Mouse (Mus musculus) right cerebral cortex, postnatal 25 days (tissue): ENCODE data around the gene Vps16.

Source experiments
- DNase-seq: peaks from one replicate; pipeline ENCODE4 v3.0.0; 2022

Vps16 gene

GRCm38 (mm10) chr2:130466438-130466837 lies 42.3 kb downstream of the Vps16 start:
- DNase-seq = no peak

GRCm38 (mm10) chr2:130469366-130469765 lies 45.2 kb downstream of the Vps16 start:
- no peak for DNase-seq

DNA sequence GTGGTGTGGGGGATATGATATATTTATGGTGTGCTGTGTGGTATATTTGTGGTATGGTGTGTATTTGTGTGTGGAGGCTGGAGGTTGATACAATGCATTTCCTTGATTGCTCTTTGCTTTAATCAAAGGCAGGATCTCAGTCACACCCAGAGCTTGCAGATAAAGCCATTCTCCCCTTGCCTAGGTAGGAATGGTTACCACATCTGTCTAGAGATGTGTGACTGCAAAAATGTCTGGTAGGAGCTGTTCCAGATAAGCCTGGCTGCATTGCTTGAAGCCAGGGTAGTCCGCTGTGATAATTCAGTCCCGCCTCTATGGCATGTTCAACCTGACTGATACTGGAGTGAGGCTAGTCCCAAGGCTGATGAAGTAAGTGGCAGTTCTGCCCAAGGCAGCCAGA lies 45.8 kb downstream of the Vps16 start:
- DNase-seq = no peak

DNA sequence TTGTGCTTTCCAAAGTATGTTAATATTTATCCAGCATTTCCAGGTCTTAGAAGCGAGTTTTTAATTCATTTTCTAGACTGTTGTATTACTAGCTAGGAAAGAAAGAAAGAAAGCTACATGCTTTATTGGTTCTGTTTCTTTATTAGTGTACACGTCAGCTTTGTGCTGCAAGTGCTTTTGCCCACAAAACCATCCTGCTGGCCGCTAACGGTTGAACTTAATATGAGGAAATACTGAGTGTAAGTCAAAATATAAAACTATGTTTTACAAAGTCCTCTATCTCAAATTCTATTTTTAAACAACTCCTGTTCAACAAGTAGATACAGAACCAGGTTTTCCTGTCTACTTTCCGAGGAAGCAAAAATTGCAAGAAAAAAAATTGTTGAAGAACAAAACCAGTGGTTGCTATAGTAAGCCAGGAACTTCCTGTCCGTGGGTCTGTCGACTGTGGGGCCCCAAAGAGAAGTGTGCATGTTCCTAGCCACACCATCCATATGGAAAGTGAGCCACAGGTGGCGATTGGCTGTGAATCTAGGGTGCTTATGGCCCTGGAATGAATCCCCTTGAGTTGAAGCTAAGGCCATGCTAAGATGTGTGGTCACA lies 48.9 kb downstream of the Vps16 start:
- DNase-seq = no peak

DNA sequence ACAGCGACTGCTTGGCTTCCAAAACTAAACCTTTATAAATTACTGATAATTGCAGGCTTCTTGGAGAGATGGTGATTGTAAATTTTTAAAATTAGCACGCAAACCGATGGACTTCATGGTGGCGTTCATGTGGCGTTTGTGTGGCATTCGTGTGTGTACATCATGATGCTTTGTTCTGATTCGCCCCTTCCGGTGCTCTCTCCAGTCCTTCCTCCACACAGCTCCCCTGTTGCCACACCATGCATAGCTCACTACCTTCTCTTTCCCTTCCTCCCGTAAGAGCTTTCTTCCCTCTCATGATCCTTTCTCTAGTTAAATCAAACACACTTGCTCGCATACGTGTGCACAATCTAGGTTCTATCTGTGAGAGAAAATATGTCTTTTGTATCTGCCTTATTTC lies 51.6 kb downstream of the Vps16 start:
- no peak for DNase-seq

DNA sequence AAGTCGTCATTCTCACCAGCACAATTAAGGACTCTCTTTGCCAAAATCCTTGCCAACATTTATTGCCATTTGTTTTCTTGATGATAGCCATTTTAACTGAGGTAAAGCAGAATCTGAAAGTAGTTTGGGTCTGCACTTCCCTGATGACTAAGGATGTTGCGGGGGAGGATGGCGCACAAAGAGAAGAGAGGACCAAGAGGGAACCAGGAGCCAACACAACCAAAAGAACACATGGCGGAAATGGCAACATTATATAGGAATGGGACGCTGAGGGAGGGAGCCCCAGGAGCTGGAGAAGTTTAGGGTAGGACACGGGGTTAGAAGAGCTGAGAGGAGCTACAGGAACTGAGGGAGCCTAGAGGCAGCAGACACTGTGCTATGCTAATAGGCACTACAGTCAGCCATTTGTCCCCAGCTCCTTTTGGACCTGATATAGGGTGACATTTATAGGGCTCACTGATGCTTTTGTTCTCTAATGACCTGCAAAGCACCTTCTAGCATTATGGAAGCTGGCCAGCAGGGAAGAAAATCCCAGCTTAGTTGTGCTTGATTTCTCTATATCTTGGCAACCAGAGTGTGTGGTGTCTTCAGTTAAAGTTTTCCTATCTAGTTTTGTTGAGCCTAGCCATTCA lies 52.6 kb downstream of the Vps16 start:
- DNase-seq = no peak

- DNase-seq = no peak
These were observed 58.0 kb downstream of the Vps16 start for GRCm38 (mm10) chr2:130482177-130482576.

- no peak for DNase-seq
These were observed 58.6 kb downstream of the Vps16 start for GRCm38 (mm10) chr2:130482700-130483099.

- no peak for DNase-seq
These were observed 60.1 kb downstream of the Vps16 start for GRCm38 (mm10) chr2:130484206-130484605.

- DNase-seq = no peak
These were observed 63.9 kb downstream of the Vps16 start for GRCm38 (mm10) chr2:130488002-130488401.

- no peak for DNase-seq
These were observed 64.5 kb downstream of the Vps16 start for GRCm38 (mm10) chr2:130488600-130488999.

GRCm38 (mm10) chr2:130491162-130491561 lies 67.0 kb downstream of the Vps16 start:
- no peak for DNase-seq

- DNase-seq = peak; percentile 27
These were observed 67.4 kb downstream of the Vps16 start for GRCm38 (mm10) chr2:130491587-130491986.
